Mouse (Mus musculus) limb, embryonic 12.5 days (tissue): ENCODE measurements at regions not wholly inside any gene's neighbourhood (a gene's known extent, or its start where the extent isn't known, plus 50 kb on each side); places are given as distances from the start of the nearest gene placed in this dataset.

Source experiments
- ATAC-seq: fragments of 200-750 bp; cut with Nextera tagmentation; 2 replicates; pipeline ENCODE4 v1.8.0; 2017; ENCODE audit warnings: low read depth, moderate TSS enrichment; ENCODE audit not compliant: insufficient number of reproducible peaks, insufficient read depth, low FRiP score, low TSS enrichment
- H3K27ac ChIP-seq: fragments of 300-500 bp; sonication (generic); 2 replicates; pipeline ENCODE4 v1.5.1; 2016; ENCODE audit warnings: mild to moderate bottlenecking, moderate library complexity
- H3K27me3 ChIP-seq: fragments of 300-500 bp; sonication (generic); 2 replicates; pipeline ENCODE4 v1.6.1; 2016; ENCODE audit warnings: mild to moderate bottlenecking, moderate library complexity
- H3K36me3 ChIP-seq: fragments of 300-500 bp; sonication (generic); 2 replicates; pipeline ENCODE4 v1.6.1; 2016; ENCODE audit warnings: mild to moderate bottlenecking, moderate library complexity
- H3K4me1 ChIP-seq: fragments of 300-500 bp; sonication (generic); replicated peaks from 2 replicates; pipeline ENCODE4 v1.6.1; 2016
- H3K4me2 ChIP-seq: fragments of 300-500 bp; sonication (generic); 2 replicates; pipeline ENCODE4 v1.6.1; 2016; ENCODE audit warnings: mild to moderate bottlenecking, moderate library complexity
- H3K4me3 ChIP-seq: fragments of 300-500 bp; sonication (generic); replicated peaks from 2 replicates; pipeline ENCODE4 v1.5.1; 2016; ENCODE audit warnings: mild to moderate bottlenecking
- H3K9ac ChIP-seq: fragments of 300-500 bp; sonication (generic); replicated peaks from 2 replicates; pipeline ENCODE4 v1.6.1; 2016; ENCODE audit warnings: mild to moderate bottlenecking, moderate library complexity
- H3K9me3 ChIP-seq: fragments of 300-500 bp; sonication (generic); 2 replicates; pipeline ENCODE4 v1.6.1; 2016; ENCODE audit warnings: mild to moderate bottlenecking, moderate library complexity
- WGBS: fragments of 180-500 bp; shearing (Covaris S2); methylation state at CpG from one replicate; pipeline ENCODE4 v1.1.7; 2016; 5-methylcytosine and 5-hydroxymethylcytosine counted together

DNA sequence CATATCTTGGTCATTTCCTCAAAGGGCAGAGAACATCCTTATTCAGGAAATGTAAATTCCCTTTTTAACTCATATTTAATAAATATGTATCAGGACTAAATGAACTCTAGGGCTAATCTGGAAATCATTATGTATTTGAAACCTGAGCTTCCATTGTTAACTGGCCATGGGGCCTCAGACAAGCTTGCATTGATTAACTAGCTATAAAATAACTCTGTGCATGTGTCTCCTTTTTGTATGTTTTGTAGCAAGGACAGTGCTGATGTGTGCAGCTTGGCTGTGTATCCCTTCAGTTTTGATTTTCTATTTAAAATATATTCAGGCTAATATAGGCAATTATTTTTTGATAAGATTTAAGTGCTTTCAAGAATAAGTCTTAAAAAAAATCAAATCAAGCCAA lies 574.1 kb downstream of the Ncam2 start:
- no peaks in the 10 kb centered on the region for H3K9me3 ChIP-seq
- no peak overlapping the region for H3K4me3 ChIP-seq
- no peak overlapping the region for H3K27ac ChIP-seq
- H3K27me3 ChIP-seq = no peaks in the 10 kb centered on the region
- peak; percentile 63; the same call in 1 of the 2 replicates for ATAC-seq
- H3K36me3 ChIP-seq = no peaks in the 10 kb centered on the region
- H3K9ac ChIP-seq = no peak overlapping the region
- no peak overlapping the region for H3K4me2 ChIP-seq
- no peaks in the 10 kb centered on the region for H3K4me1 ChIP-seq

DNA sequence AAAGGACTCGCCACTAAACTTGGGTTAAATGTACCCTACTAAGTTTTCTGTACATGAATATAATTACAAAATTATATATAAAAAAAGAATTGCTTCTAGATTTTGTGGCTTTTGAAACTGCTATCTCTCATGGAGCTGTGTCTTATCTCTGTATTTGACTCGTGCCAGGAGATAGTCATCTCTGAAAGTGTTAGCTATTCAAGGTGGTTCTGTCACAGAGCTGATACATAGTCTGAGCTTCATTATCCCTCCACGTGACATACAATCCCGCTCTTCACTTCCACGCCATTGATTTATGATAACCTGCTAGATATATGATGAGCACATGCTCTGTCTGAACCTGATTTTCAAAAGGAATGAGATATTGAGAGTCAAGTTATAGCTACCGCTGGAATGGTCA lies 593.5 kb downstream of the Ncam2 start:
- no peaks in the 10 kb centered on the region for H3K4me1 ChIP-seq
- H3K4me3 ChIP-seq = no peak overlapping the region
- H3K36me3 ChIP-seq = no peaks in the 10 kb centered on the region
- no peaks in the 10 kb centered on the region for H3K9me3 ChIP-seq
- no peak overlapping the region for H3K27ac ChIP-seq
- no peak overlapping the region for H3K9ac ChIP-seq
- WGBS = 93% methylated on average over 6 of the region's 6 CpGs
- H3K4me2 ChIP-seq = no peak overlapping the region
- H3K27me3 ChIP-seq = no peaks in the 10 kb centered on the region
- no peak for ATAC-seq

DNA sequence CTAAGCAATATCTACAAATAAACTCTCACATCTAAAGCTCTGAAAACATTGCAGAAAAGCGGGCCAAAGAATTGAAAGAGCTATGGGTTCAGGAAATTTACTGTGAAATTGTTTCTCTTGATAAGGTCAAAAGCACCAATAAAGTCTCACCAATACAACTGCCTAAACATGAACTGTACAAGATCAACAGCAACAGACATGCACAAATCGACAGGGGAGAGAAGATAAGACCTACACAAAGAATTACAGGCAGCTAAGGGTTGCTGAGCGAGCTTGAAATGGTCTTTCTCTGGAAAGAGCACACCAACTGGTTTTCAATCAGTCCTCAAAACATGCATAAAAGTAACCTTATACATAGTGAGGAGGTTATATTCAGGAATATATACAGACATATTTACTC lies 616.4 kb downstream of the Ncam2 start:
- Histone ChIP-seq H3K9ac (no peak overlapping the region), H3K27ac (no peak overlapping the region), H3K9me3 (no peaks in the 10 kb centered on the region), H3K27me3 (no peaks in the 10 kb centered on the region), H3K4me2 (no peak overlapping the region), H3K4me1 (no peaks in the 10 kb centered on the region), H3K4me3 (no peak overlapping the region), H3K36me3 (no peaks in the 10 kb centered on the region)
- ATAC-seq = no peak
- 80% methylated on average over 3 of the region's 3 CpGs for WGBS

DNA sequence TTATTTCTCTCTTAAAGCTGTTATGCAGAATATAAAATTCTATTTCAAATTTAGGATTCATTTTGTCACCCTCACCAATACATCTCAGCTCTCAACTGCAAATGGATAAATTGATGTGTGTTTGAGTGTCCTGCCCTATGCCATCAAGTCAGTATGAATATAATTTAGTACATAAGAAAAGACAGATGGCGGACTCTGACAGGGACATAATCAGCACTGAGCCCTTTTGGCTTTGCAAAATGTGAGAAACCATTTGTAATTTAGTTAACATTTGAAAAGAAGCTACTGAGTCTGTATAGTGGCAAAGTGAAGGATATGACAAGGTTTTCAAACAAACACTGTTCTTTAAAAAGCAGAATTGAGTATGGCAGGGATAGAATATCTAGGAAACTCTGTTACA lies 638.1 kb downstream of the Ncam2 start:
- Histone ChIP-seq H3K9ac (no peak overlapping the region), H3K27me3 (no peaks in the 10 kb centered on the region), H3K27ac (no peak overlapping the region), H3K4me2 (no peak overlapping the region), H3K4me1 (no peaks in the 10 kb centered on the region), H3K9me3 (no peaks in the 10 kb centered on the region), H3K4me3 (no peak overlapping the region), H3K36me3 (no peaks in the 10 kb centered on the region)
- ATAC-seq = no peak
- 81% methylated on average over 1 of the region's 1 CpGs for WGBS

DNA sequence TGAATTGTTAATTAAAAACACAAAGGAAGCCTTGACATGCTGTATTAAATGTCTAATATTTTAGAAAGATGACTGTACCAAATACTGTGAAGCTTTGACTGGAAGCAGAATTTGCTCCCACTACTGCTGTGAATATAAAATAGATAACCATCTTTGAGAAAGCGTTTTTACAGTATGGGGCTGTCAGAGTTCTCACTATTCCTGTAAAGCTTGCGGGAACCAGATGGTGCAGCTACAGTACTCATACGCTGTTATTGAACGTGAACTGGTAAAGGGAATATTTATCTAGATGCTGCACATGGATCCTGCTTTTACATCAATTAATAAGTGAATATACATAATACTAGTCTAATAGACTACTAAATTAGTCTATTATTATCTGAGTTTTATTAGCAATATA lies 679.2 kb downstream of the Ncam2 start:
- Histone ChIP-seq H3K9ac (no peak overlapping the region), H3K36me3 (no peaks in the 10 kb centered on the region), H3K4me1 (no peaks in the 10 kb centered on the region), H3K9me3 (no peaks in the 10 kb centered on the region), H3K4me3 (no peak overlapping the region), H3K4me2 (no peak overlapping the region), H3K27ac (no peak overlapping the region), H3K27me3 (no peaks in the 10 kb centered on the region)
- WGBS = 94% methylated on average over 4 of the region's 4 CpGs
- ATAC-seq = no peak
